Comparison of ENCODE assay signal across 8 mouse cellular contexts in the genomic region with DNA sequence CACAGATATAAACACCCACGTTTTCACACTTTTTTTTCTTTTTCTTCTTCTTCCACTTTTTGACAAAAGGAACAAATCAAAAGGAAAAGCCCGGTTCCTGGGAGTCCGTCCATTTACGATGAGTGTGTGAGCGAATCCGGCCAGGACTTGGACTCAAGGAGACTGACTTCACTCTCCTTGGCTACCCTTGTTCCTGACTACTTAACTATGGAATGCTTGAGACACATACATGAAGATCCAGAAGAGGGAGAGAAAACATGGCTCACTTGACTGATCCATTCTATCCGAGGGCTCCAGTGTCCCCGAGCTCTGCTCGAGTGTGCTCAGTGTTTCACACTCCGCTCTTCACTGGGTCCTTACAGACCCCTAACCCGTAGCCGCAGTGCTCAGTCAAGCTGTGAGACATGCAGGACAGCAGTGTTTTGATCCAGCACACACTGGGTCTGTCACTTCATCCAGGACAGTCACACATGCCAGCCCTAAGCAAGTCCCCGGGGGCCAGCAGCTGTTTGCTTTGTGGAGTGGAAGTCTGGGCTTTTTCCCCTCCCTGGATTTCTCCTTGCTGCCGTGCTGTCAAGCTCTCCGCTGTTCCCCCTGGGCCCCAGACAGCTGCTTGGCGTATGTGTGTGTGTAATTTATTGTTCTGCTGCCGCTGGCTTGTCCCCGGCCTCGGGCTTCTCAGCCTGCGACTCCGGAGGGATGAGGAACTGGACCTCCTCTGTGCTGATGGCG. TPM values are rescaled to one million over a fixed set of nuclear protein-coding genes. Genes with fewer than 3 reads are reported as not detected.
DNase-seq lines count a peak whose midpoint lies in the region; ATAC-seq lines count a peak whose summit lies in the region.
"Had no signal": no experiment of that assay in that cellular context is flagged by ENCODE, and none has a peak within 500 bp of the region (broad histone marks: within the 10 kb centered on the region; RNA-seq: fewer than 3 reads in every experiment).

No protein-coding gene starts in this region.

- H3K4me3 ChIP-seq in embryonic facial prominence, embryonic 11.5 days (ENCODE audit: low read depth, low read length) = no peak overlapping the region
- H3K4me3 ChIP-seq in limb, embryonic 11.5 days (ENCODE audit: low read depth, low read length) = no peak overlapping the region
- H3K4me3 ChIP-seq in stomach, embryonic 15.5 days (replicated peaks) = no peak overlapping the region

- H3K27me3 ChIP-seq in embryonic facial prominence, embryonic 11.5 days (ENCODE audit: control insufficient read depth, insufficient read depth, low read length) = no peaks in the 10 kb centered on the region
- H3K27me3 ChIP-seq in limb, embryonic 11.5 days (ENCODE audit: control insufficient read depth, insufficient read depth, low read length) = no peaks in the 10 kb centered on the region
- H3K27me3 ChIP-seq in stomach, embryonic 15.5 days (replicated peaks) = no peaks in the 10 kb centered on the region

- no peaks in the 10 kb centered on the region; the same call in 1 of the 2 replicates for H3K36me3 ChIP-seq in embryonic facial prominence, embryonic 11.5 days (replicated peaks; ENCODE audit: control insufficient read depth, insufficient read depth, low read depth, low read length)
- peaks cover 11% of the 10 kb centered on the region for H3K36me3 ChIP-seq in limb, embryonic 11.5 days (ENCODE audit: control insufficient read depth, insufficient read depth, low read length)
- peaks cover 22% of the 10 kb centered on the region for H3K36me3 ChIP-seq in stomach, embryonic 15.5 days

- no peak overlapping the region for H3K9ac ChIP-seq in embryonic facial prominence, embryonic 11.5 days (replicated peaks; ENCODE audit: low read length)
- H3K9ac ChIP-seq in limb, embryonic 11.5 days (ENCODE audit: low read length) = 0 out of 2 replicates have a peak overlapping the region, but pooled peaks have one; percentile 9
- no peak overlapping the region for H3K9ac ChIP-seq in stomach, embryonic 15.5 days
- H3K9ac ChIP-seq: liver, embryonic 14.5 days had no signal

- WGBS in embryonic facial prominence, embryonic 11.5 days = 53% methylated on average over 22 of the region's 22 CpGs
- WGBS in limb, embryonic 11.5 days = 45% methylated on average over 22 of the region's 22 CpGs
- WGBS in stomach, embryonic 15.5 days = 40% methylated on average over 22 of the region's 22 CpGs

- peak; percentile 70 for ATAC-seq in embryonic facial prominence, embryonic 11.5 days (replicated peaks; ENCODE audit: insufficient number of reproducible peaks, low FRiP score, low TSS enrichment, low read depth)
- peak; percentile 76 for ATAC-seq in limb, embryonic 11.5 days (ENCODE audit: insufficient number of reproducible peaks, low FRiP score, low TSS enrichment, low read depth)
- peak; percentile 47; the same call in 1 of the 2 replicates for ATAC-seq in stomach, embryonic 15.5 days (ENCODE audit: insufficient read depth, low FRiP score, low read depth)
- ATAC-seq in megakaryocyte progenitor cell, adult 5-6 weeks (replicated peaks; ENCODE audit: poor library complexity) = no peak

- H3K4me2 ChIP-seq in embryonic facial prominence, embryonic 11.5 days (ENCODE audit: low read depth, low read length) = no peak overlapping the region; the same call in 1 of the 2 replicates
- H3K4me2 ChIP-seq in limb, embryonic 11.5 days (ENCODE audit: low read depth, severe bottlenecking) = peak overlapping the region; percentile 5; the same call in 1 of the 2 replicates
- peak overlapping the region; percentile 24; the same call in 1 of the 2 replicates for H3K4me2 ChIP-seq in stomach, embryonic 15.5 days

- H3K4me1 ChIP-seq in embryonic facial prominence, embryonic 11.5 days (ENCODE audit: control insufficient read depth, insufficient read depth, low read length) = no peaks in the 10 kb centered on the region; the same call in none of the 2 replicates
- H3K4me1 ChIP-seq in limb, embryonic 11.5 days (ENCODE audit: control insufficient read depth, insufficient read depth, low read length) = peaks cover 4% of the 10 kb centered on the region; the same call in 1 of the 2 replicates
- peaks cover 8% of the 10 kb centered on the region; the same call in 1 of the 2 replicates for H3K4me1 ChIP-seq in stomach, embryonic 15.5 days

- H3K9me3 ChIP-seq in embryonic facial prominence, embryonic 11.5 days (replicated peaks; ENCODE audit: control insufficient read depth, low read length) = no peaks in the 10 kb centered on the region
- no peaks in the 10 kb centered on the region for H3K9me3 ChIP-seq in limb, embryonic 11.5 days (ENCODE audit: control insufficient read depth, low read length)
- H3K9me3 ChIP-seq in stomach, embryonic 15.5 days = no peaks in the 10 kb centered on the region

- no peak overlapping the region for H3K27ac ChIP-seq in embryonic facial prominence, embryonic 11.5 days (replicated peaks; ENCODE audit: low read depth, low read length)
- H3K27ac ChIP-seq in limb, embryonic 11.5 days (replicated peaks; ENCODE audit: low read depth, low read length) = no peak overlapping the region; the same call in 1 of the 2 replicates
- H3K27ac ChIP-seq in stomach, embryonic 15.5 days = peak overlapping the region; percentile 76
- H3K27ac ChIP-seq: liver, embryonic 14.5 days had no signal

- peak; percentile 41 for DNase-seq in embryo, embryonic 10 days (ENCODE audit: low spot score)
- peak; percentile 32 for DNase-seq in embryonic facial prominence, embryonic 11.5 days (ENCODE audit: low spot score)
- peak; percentile 67 to 70 for DNase-seq in heart, adult 9 months (ENCODE audit: low spot score in 2 of 2)
- peak; percentile 62 for DNase-seq in limb, embryonic 11.5 days (ENCODE audit: low spot score)
- no peak for DNase-seq in B cell, adult 2 months

RNA-seq across cellular contexts. Expression of a gene that starts 10.6 kb away (rescaled TPM):
- polyA plus RNA-seq in embryonic facial prominence, embryonic 11.5 days (2014; fragmentation: Nextera tagmentation; extraction: Ambion mirVana) = 22.6 and 26.4 TPM in 2 replicates
- 19.8 and 20.7 TPM in 2 replicates for polyA plus RNA-seq in limb, embryonic 11.5 days (2014; fragmentation: Nextera tagmentation; extraction: Ambion mirVana)
- polyA plus RNA-seq in stomach, embryonic 15.5 days (2015; fragmentation: Nextera tagmentation; extraction: Ambion mirVana) = 22.3 and 24.7 TPM in 2 replicates
- 10.4 and 12.7 TPM in 2 replicates for total RNA-seq in megakaryocyte progenitor cell, adult 5-6 weeks (2015)
- 15.2 and 16.2 TPM in 2 replicates for total RNA-seq in megakaryocyte progenitor cell, adult 5-6 weeks (2017)

RNA-seq across cellular contexts. Expression of a gene that starts 16.0 kb away (rescaled TPM):
- 4.7 and 6.2 TPM in 2 replicates for polyA plus RNA-seq in embryonic facial prominence, embryonic 11.5 days (2014; fragmentation: Nextera tagmentation; extraction: Ambion mirVana)
- 6.1 and 7.2 TPM in 2 replicates for polyA plus RNA-seq in limb, embryonic 11.5 days (2014; fragmentation: Nextera tagmentation; extraction: Ambion mirVana)
- 3.9 and 4.1 TPM in 2 replicates for polyA plus RNA-seq in stomach, embryonic 15.5 days (2015; fragmentation: Nextera tagmentation; extraction: Ambion mirVana)
- total RNA-seq in megakaryocyte progenitor cell, adult 5-6 weeks (2015) = 13.0 and 14.6 TPM in 2 replicates
- total RNA-seq in megakaryocyte progenitor cell, adult 5-6 weeks (2017) = 16.0 and 17.6 TPM in 2 replicates

RNA-seq across cellular contexts. Expression of a gene that starts 28.4 kb away (rescaled TPM):
- 40.8 and 43.2 TPM in 2 replicates for polyA plus RNA-seq in embryonic facial prominence, embryonic 11.5 days (2014; fragmentation: Nextera tagmentation; extraction: Ambion mirVana)
- polyA plus RNA-seq in limb, embryonic 11.5 days (2014; fragmentation: Nextera tagmentation; extraction: Ambion mirVana) = 38.4 and 40.4 TPM in 2 replicates
- 52.2 and 57.6 TPM in 2 replicates for polyA plus RNA-seq in stomach, embryonic 15.5 days (2015; fragmentation: Nextera tagmentation; extraction: Ambion mirVana)
- 58.2 and 69.4 TPM in 2 replicates for total RNA-seq in megakaryocyte progenitor cell, adult 5-6 weeks (2015)
- total RNA-seq in megakaryocyte progenitor cell, adult 5-6 weeks (2017) = 55.3 and 78.8 TPM in 2 replicates

Comparison
In these comparisons a context has a peak if more than half of its experiments do, and no peak if none do; other contexts are left out.
1. DNase-seq: peak in embryo, embryonic 10 days (single experiment), embryonic facial prominence, embryonic 11.5 days (single experiment), heart, adult 9 months (2 of 2) and limb, embryonic 11.5 days (single experiment); none in B cell, adult 2 months (0 of 2).